Mouse (Mus musculus): ENCODE measurements around the gene Msrb2.

GRCm38 (mm10) chr2:19350167-19350566 is 21.1 kb upstream of the Msrb2 start:
- TF ChIP-seq CTCF (IDR thresholded peaks at IDR 0.05; ENCODE audit: extremely low read depth, insufficient read depth, insufficient read length, insufficient replicate concordance) (no peak), POLR2A (IDR thresholded peaks at IDR 0.05; ENCODE audit: low read depth, low read length) (no peak)
